Mouse (Mus musculus): Measurements from ENCODE around the gene Corin. TPM values are rescaled to one million over a fixed set of nuclear protein-coding genes. Genes with fewer than 3 reads are reported as not detected.

The Corin gene
- total RNA-seq, 2 experiments from 2014 or later, result 0.17 TPM; not detected in 1

GRCm38 (mm10) chr5:72332901-72333300 lies 171.4 kb downstream of the Corin start:
- no peak for DNase-seq
- intact Hi-C loops (cut with DNase I), result no loop called here

GRCm38 (mm10) chr5:72331217-72331616 lies 173.1 kb downstream of the Corin start:
- no peak for DNase-seq
- intact Hi-C loops (cut with DNase I), result no loop called here

- intact Hi-C loops (cut with DNase I), result no loop called here
- no peak for DNase-seq
Measured at GRCm38 (mm10) chr5:72330648-72331047, 173.6 kb downstream of the Corin start.

GRCm38 (mm10) chr5:72329453-72329852 lies 174.8 kb downstream of the Corin start:
- intact Hi-C loops (cut with DNase I), result no loop called here
- no peak for DNase-seq

GRCm38 (mm10) chr5:72315282-72315681 lies 189.0 kb downstream of the Corin start:
- no peak for DNase-seq
- intact Hi-C loops (cut with DNase I), result no loop called here

GRCm38 (mm10) chr5:72298418-72299104 lies 205.7 kb downstream of the Corin start:
- intact Hi-C loops (cut with DNase I), result no loop called here
- no peak for DNase-seq

GRCm38 (mm10) chr5:72285077-72285476 lies 219.2 kb downstream of the Corin start:
- DNase-seq, result no peak
- intact Hi-C loops (cut with DNase I), result no loop called here

GRCm38 (mm10) chr5:72282907-72283306 lies 221.4 kb downstream of the Corin start:
- no peak for DNase-seq
- intact Hi-C loops (cut with DNase I), result no loop called here

GRCm38 (mm10) chr5:72269652-72270051 lies 234.6 kb downstream of the Corin start:
- no peak for DNase-seq
- intact Hi-C loops (cut with DNase I), result loop anchor here (2.0 kb wide), 1 partner anchor 97 kb away; no protein-coding TSS in a partner anchor

- intact Hi-C loops (cut with DNase I), result loop anchor here (2.0 kb wide), 1 partner anchor 96 kb away; no protein-coding TSS in a partner anchor
- no peak for DNase-seq
Measured at GRCm38 (mm10) chr5:72269204-72269603, 235.1 kb downstream of the Corin start.

- DNase-seq, result no peak
- intact Hi-C loops (cut with DNase I), result no loop called here
Measured at GRCm38 (mm10) chr5:72266955-72267535, 237.2 kb downstream of the Corin start.

GRCm38 (mm10) chr5:72264195-72264751 lies 240.0 kb downstream of the Corin start:
- intact Hi-C loops (cut with DNase I), result no loop called here
- no peak for DNase-seq

- intact Hi-C loops (cut with DNase I), result no loop called here
- no peak for DNase-seq
Measured at GRCm38 (mm10) chr5:72261802-72262324, 242.4 kb downstream of the Corin start.

- intact Hi-C loops (cut with DNase I), result no loop called here
Measured at GRCm38 (mm10) chr5:72259298-72259621, 245.0 kb downstream of the Corin start.

GRCm38 (mm10) chr5:72258409-72259297 lies 245.6 kb downstream of the Corin start:
- intact Hi-C loops (cut with DNase I), result no loop called here
- no peak for DNase-seq

More at GRCm38 (mm10) chr5:72259298-72259621, 245.0 kb downstream of the Corin start:
- no peak for DNase-seq

GRCm38 (mm10) chr5:72257084-72257483 lies 247.2 kb downstream of the Corin start:
- intact Hi-C loops (cut with DNase I), result no loop called here

GRCm38 (mm10) chr5:72254958-72255357 lies 249.3 kb downstream of the Corin start:
- DNase-seq, result no peak
- intact Hi-C loops (cut with DNase I), result no loop called here

More at GRCm38 (mm10) chr5:72257084-72257483, 247.2 kb downstream of the Corin start:
- DNase-seq, result no peak

- no peak for DNase-seq
- intact Hi-C loops (cut with DNase I), result no loop called here
Measured at GRCm38 (mm10) chr5:72250180-72250579, 254.1 kb downstream of the Corin start.

All from gastrocnemius, postnatal 36 days (tissue).